ENCODE assay signal across 12 mouse cellular contexts in genomic region chr9:116974134-116974533, GRCm38 (mm10).
A peak's percentile ranks its signal among the peaks of the same experiment; 100 is the strongest.
DNase-seq lines count a peak whose midpoint lies in the region; ATAC-seq and TF ChIP-seq lines count a peak whose summit lies in the region.
"Had no signal": no experiment of that assay in that cellular context is flagged by ENCODE, and none has a peak within 500 bp of the region (broad histone marks: within the 10 kb centered on the region; RNA-seq: fewer than 3 reads in every experiment).

No protein-coding gene starts in this region.

- DNase-seq in heart, adult 2 months: no peak
- DNase-seq in heart, postnatal 36 days: no peak
- DNase-seq in kidney, postnatal 0 days (ENCODE audit: low spot score): no peak
- DNase-seq in kidney, postnatal 14 days: no peak
- DNase-seq in midbrain, postnatal 0 days (ENCODE audit: low spot score): no peak
- DNase-seq in gastrocnemius, postnatal 10 days: no peak
- DNase-seq: cerebellum, adult 9-10 months; thymus, postnatal 14 days had no signal

- no peak overlapping the region for H3K27ac ChIP-seq in heart, adult 2 months
- H3K27ac ChIP-seq in kidney, postnatal 0 days: no peak overlapping the region
- H3K27ac ChIP-seq in midbrain, postnatal 0 days (ENCODE audit: low read depth, low read length): no peak overlapping the region
- no peak overlapping the region for H3K27ac ChIP-seq in midbrain, embryonic 16.5 days (ENCODE audit: low read length)
- H3K27ac ChIP-seq: neural tube, embryonic 15.5 days had no signal

- 64% methylated on average over 3 of the region's 3 CpGs for WGBS in heart, adult 2 months
- 93% methylated on average over 3 of the region's 3 CpGs for WGBS in kidney, postnatal 0 days
- WGBS in midbrain, postnatal 0 days: 89% methylated on average over 3 of the region's 3 CpGs
- 98% methylated on average over 3 of the region's 3 CpGs for WGBS in midbrain, embryonic 16.5 days

- no peaks in the 10 kb centered on the region; the same call in 1 of the 2 replicates for H3K27me3 ChIP-seq in heart, adult 2 months (ENCODE audit: control insufficient read depth, insufficient read depth, low read length)
- no peaks in the 10 kb centered on the region for H3K27me3 ChIP-seq in kidney, postnatal 0 days (ENCODE audit: insufficient read depth, low read length)
- H3K27me3 ChIP-seq in midbrain, postnatal 0 days (ENCODE audit: insufficient read depth, low read length): no peaks in the 10 kb centered on the region
- no peaks in the 10 kb centered on the region for H3K27me3 ChIP-seq in midbrain, embryonic 16.5 days (ENCODE audit: control insufficient read depth, insufficient read depth, low read depth, low read length)
- H3K27me3 ChIP-seq: neural tube, embryonic 15.5 days had no signal

- TF ChIP-seq CTCF in heart, adult 2 months (IDR thresholded peaks at IDR 0.05): peak; percentile 52
- TF ChIP-seq CTCF in kidney, postnatal 0 days (IDR thresholded peaks at IDR 0.05; ENCODE audit: low read depth): peak; percentile 48; the same call in 1 of the 2 replicates
- TF ChIP-seq CTCF in midbrain, postnatal 0 days (IDR thresholded peaks at IDR 0.05): peak; percentile 46

- no peak overlapping the region for H3K4me2 ChIP-seq in kidney, postnatal 0 days (ENCODE audit: low read length)
- no peak overlapping the region for H3K4me2 ChIP-seq in midbrain, postnatal 0 days (ENCODE audit: low read depth, low read length, poor library complexity, severe bottlenecking)
- no peak overlapping the region for H3K4me2 ChIP-seq in midbrain, embryonic 16.5 days (ENCODE audit: low read length)
- H3K4me2 ChIP-seq: neural tube, embryonic 15.5 days had no signal

- H3K4me3 ChIP-seq in heart, adult 2 months: no peak overlapping the region
- H3K4me3 ChIP-seq in kidney, postnatal 0 days (replicated peaks; ENCODE audit: low read depth, low read length): no peak overlapping the region
- no peak overlapping the region for H3K4me3 ChIP-seq in midbrain, postnatal 0 days (ENCODE audit: low read depth, low read length)
- no peak overlapping the region for H3K4me3 ChIP-seq in midbrain, embryonic 16.5 days (ENCODE audit: low read depth, low read length)
- H3K4me3 ChIP-seq: embryonic facial prominence, embryonic 10.5 days; neural tube, embryonic 15.5 days had no signal

- peaks cover 2% of the 10 kb centered on the region; the same call in 1 of the 2 replicates for H3K4me1 ChIP-seq in heart, adult 2 months (ENCODE audit: control insufficient read depth, insufficient read depth, low read length)
- H3K4me1 ChIP-seq in kidney, postnatal 0 days (replicated peaks; ENCODE audit: insufficient read depth, low read length): no peaks in the 10 kb centered on the region
- H3K4me1 ChIP-seq in midbrain, postnatal 0 days (ENCODE audit: insufficient read depth, low read length): no peaks in the 10 kb centered on the region
- H3K4me1 ChIP-seq in midbrain, embryonic 16.5 days (ENCODE audit: control insufficient read depth, insufficient read depth, low read length): no peaks in the 10 kb centered on the region
- H3K4me1 ChIP-seq: neural tube, embryonic 15.5 days had no signal

- no peak for TF ChIP-seq EP300 in heart, adult 2 months (IDR thresholded peaks at IDR 0.05; ENCODE audit: insufficient read depth, low read depth, low read length)

- TF ChIP-seq POLR2A in heart, adult 2 months (IDR thresholded peaks at IDR 0.05; ENCODE audit: insufficient read depth, low read depth, low read length): no peak

- no peak overlapping the region for H3K9ac ChIP-seq in heart, adult 2 months (ENCODE audit: low read depth, low read length)
- H3K9ac ChIP-seq in kidney, postnatal 0 days (ENCODE audit: low read depth, low read length): no peak overlapping the region
- no peak overlapping the region for H3K9ac ChIP-seq in midbrain, postnatal 0 days (replicated peaks; ENCODE audit: low read length, poor library complexity, severe bottlenecking)
- H3K9ac ChIP-seq in midbrain, embryonic 16.5 days (ENCODE audit: low read depth, low read length): no peak overlapping the region
- H3K9ac ChIP-seq: neural tube, embryonic 15.5 days had no signal

- H3K36me3 ChIP-seq in heart, adult 2 months (ENCODE audit: control insufficient read depth, insufficient read depth, low read length): no peaks in the 10 kb centered on the region
- H3K36me3 ChIP-seq in kidney, postnatal 0 days (ENCODE audit: insufficient read depth, low read length): no peaks in the 10 kb centered on the region
- no peaks in the 10 kb centered on the region for H3K36me3 ChIP-seq in midbrain, postnatal 0 days (ENCODE audit: insufficient read depth, low read length)
- H3K36me3 ChIP-seq in midbrain, embryonic 16.5 days (ENCODE audit: control insufficient read depth, insufficient read depth, low read length): no peaks in the 10 kb centered on the region
- H3K36me3 ChIP-seq: embryonic facial prominence, embryonic 10.5 days; neural tube, embryonic 15.5 days had no signal

- no peaks in the 10 kb centered on the region for H3K9me3 ChIP-seq in kidney, postnatal 0 days (replicated peaks; ENCODE audit: low read length)
- no peaks in the 10 kb centered on the region for H3K9me3 ChIP-seq in midbrain, postnatal 0 days (ENCODE audit: low read length)
- H3K9me3 ChIP-seq in midbrain, embryonic 16.5 days (replicated peaks; ENCODE audit: control insufficient read depth, low read length, poor library complexity, severe bottlenecking): no peaks in the 10 kb centered on the region; the same call in 1 of the 2 replicates
- H3K9me3 ChIP-seq: embryonic facial prominence, embryonic 10.5 days; neural tube, embryonic 15.5 days had no signal

- intact Hi-C loops in heart, adult 2 months (cut with DNase I): no loop called here
- intact Hi-C loops in heart, postnatal 36 days (cut with DNase I): no loop called here

- H3K79me2 ChIP-seq in heart, adult 2 months (replicated peaks; ENCODE audit: control insufficient read depth, insufficient read depth, low read length): no peaks in the 10 kb centered on the region

- no peak for ATAC-seq in kidney, postnatal 0 days (replicated peaks; ENCODE audit: low FRiP score, low read depth)
- ATAC-seq in midbrain, postnatal 0 days (ENCODE audit: low FRiP score): no peak
- no peak for ATAC-seq in midbrain, embryonic 16.5 days
- ATAC-seq in megakaryocyte progenitor cell, adult 5-6 weeks (replicated peaks; ENCODE audit: poor library complexity): peak; percentile 46
